Mouse (Mus musculus) neutrophil, adult 5-6 weeks (primary cell): ENCODE data around the gene Ldlr. TPM values are rescaled to one million over a fixed set of nuclear protein-coding genes. Genes with fewer than 3 reads are reported as not detected.

Source experiments
- total RNA-seq: library from RNA; stranded (forward); fragments of 200-1000 nt; gene quantifications from 2 replicates; pipeline ENCODE4 v1.2.3, GENCODE M21; 2017

Gene Ldlr
- total RNA-seq, 1 experiment from 2014 or later = 10.0 TPM

Other genes starting within 250 kb of the Ldlr start
- gene Tmed1, start 213.2 kb upstream of the Ldlr start, total RNA-seq = 4.4 and 5.3 TPM in 2 replicates
- 333 and 359 TPM in 2 replicates for gene AB124611, start 197.3 kb upstream of the Ldlr start, total RNA-seq
- gene Carm1, start 176.6 kb upstream of the Ldlr start, total RNA-seq = 17.6 and 18.3 TPM in 2 replicates
- gene Timm29, start 130.8 kb upstream of the Ldlr start, total RNA-seq = 23.7 and 28.5 TPM in 2 replicates
- 8.1 and 11.1 TPM in 2 replicates for gene Yipf2, start 130.7 kb upstream of the Ldlr start, total RNA-seq
- gene Smarca4, start 107.3 kb upstream of the Ldlr start, total RNA-seq = 70.4 and 71.1 TPM in 2 replicates
- gene Spc24, start 36.8 kb downstream of the Ldlr start, total RNA-seq = 2.7 and 5.2 TPM in 2 replicates
- gene Kank2, start 75.3 kb downstream of the Ldlr start, total RNA-seq = 0.23 TPM in 1 of 2 replicates, not detected in the other
- not detected in 2 replicates for gene Angptl8, start 112.0 kb downstream of the Ldlr start, total RNA-seq
- 1.2 and 3.3 TPM in 2 replicates for gene Dock6, start 129.2 kb downstream of the Ldlr start, total RNA-seq
- 17.1 and 20.0 TPM in 2 replicates for gene Rab3d, start 194.7 kb downstream of the Ldlr start, total RNA-seq
- not detected in 2 replicates for gene Ccdc159, start 204.0 kb downstream of the Ldlr start, total RNA-seq
- 1.6 TPM in 1 of 2 replicates, not detected in the other for gene Tmem205, start 204.1 kb downstream of the Ldlr start, total RNA-seq
- gene Plppr2, start 213.6 kb downstream of the Ldlr start, total RNA-seq = 0.25 TPM in 1 of 2 replicates, not detected in the other
- 3.1 and 3.7 TPM in 2 replicates for gene Swsap1, start 232.3 kb downstream of the Ldlr start, total RNA-seq
- gene Epor, start 240.0 kb downstream of the Ldlr start, total RNA-seq = not detected in 2 replicates